Mouse (Mus musculus) lung, embryonic 14.5 days (tissue): ENCODE results near the gene Ptpn1. TPM values are rescaled to one million over a fixed set of nuclear protein-coding genes. Genes with fewer than 3 reads are reported as not detected.

Experiments
- ATAC-seq: fragments of 200-750 bp; cut with Nextera tagmentation; 2 replicates; pipeline ENCODE4 v1.8.0; 2017; ENCODE audit warnings: mild to moderate bottlenecking, moderate TSS enrichment, moderate library complexity; ENCODE audit not compliant: insufficient read depth
- DNase-seq: peaks from one replicate; pipeline ENCODE4 v3.0.0-alpha.2; 2015
- H3K27ac ChIP-seq: fragments of 300-500 bp; sonication (generic); 2 replicates; pipeline ENCODE4 v1.5.1; 2014; ENCODE audit warnings: low read depth, mild to moderate bottlenecking, moderate library complexity
- H3K27me3 ChIP-seq: fragments of 300-500 bp; sonication (generic); 2 replicates; pipeline ENCODE4 v1.6.1; 2014; ENCODE audit warnings: low read length, control low read depth; ENCODE audit not compliant: insufficient read depth
- H3K36me3 ChIP-seq: fragments of 300-500 bp; sonication (generic); 2 replicates; pipeline ENCODE4 v1.6.1; 2014; ENCODE audit warnings: control low read depth; ENCODE audit not compliant: insufficient read depth
- H3K4me1 ChIP-seq: fragments of 300-500 bp; sonication (generic); 2 replicates; pipeline ENCODE4 v1.6.1; 2014; ENCODE audit warnings: antibody characterized with exemption, control low read depth; ENCODE audit not compliant: insufficient read depth
- H3K4me2 ChIP-seq: fragments of 300-500 bp; sonication (generic); 2 replicates; pipeline ENCODE4 v1.6.1; 2014; ENCODE audit warnings: mild to moderate bottlenecking
- H3K4me3 ChIP-seq: fragments of 300-500 bp; sonication (generic); 2 replicates; pipeline ENCODE4 v1.5.1; 2014; ENCODE audit warnings: low read depth, low read length
- H3K9ac ChIP-seq: fragments of 300-500 bp; sonication (generic); 2 replicates; pipeline ENCODE4 v1.6.1; 2014
- H3K9me3 ChIP-seq: fragments of 300-500 bp; sonication (generic); 2 replicates; pipeline ENCODE4 v1.6.1; 2016; ENCODE audit warnings: low read depth, low read length, control low read depth
- CTCF ChIP-seq: IDR thresholded peaks from 2 replicates; pipeline ENCODE4 v1.5.1; 2016; ENCODE audit warnings: antibody characterized with exemption, low read depth
- WGBS: fragments of 180-500 bp; shearing (Covaris S2); extraction: QIAGEN DNeasy Blood & Tissue Kit; methylation state at CpG from one replicate; pipeline ENCODE4 v1.1.7; 2014; 5-methylcytosine and 5-hydroxymethylcytosine counted together
- polyA plus RNA-seq: library from polyadenylated mRNA; unstranded; fragments of >200 nt; fragmentation: Nextera tagmentation; extraction: Ambion mirVana; gene quantifications from 2 replicates; pipeline ENCODE4 v1.2.1, GENCODE M21; 2014

Ptpn1 gene
- polyA plus RNA-seq, 1 experiment from 2014 or later = 59.3 TPM

DNA sequence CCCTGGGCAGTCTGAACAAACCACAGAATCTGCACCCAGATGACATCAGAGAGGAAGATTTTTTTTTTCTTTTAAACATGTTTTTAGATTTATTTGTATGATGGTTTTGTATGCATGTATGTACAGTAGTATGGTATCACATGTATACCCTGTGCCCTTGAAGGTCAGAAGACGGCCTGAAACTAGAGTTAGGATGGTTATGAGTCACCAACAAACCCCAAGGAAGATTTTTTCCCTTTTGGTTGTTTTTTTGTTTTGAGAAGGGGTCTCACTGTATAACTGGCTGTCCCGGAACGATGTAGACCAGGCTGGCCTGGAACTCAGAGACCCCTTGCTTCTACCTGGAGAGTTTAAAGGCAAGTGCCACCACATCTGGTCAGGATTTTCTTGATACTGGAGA, 882 bp upstream of the Ptpn1 start:
- Histone ChIP-seq H3K4me2 (peak overlapping the region; percentile 90), H3K27me3 (no peaks in the 10 kb centered on the region), H3K4me1 (peaks cover 6% of the 10 kb centered on the region; the same call in 1 of the 2 replicates), H3K9ac (peak overlapping the region; percentile 90; the same call in 1 of the 2 replicates), H3K27ac (peak overlapping the region; percentile 76; the same call in 1 of the 2 replicates), H3K4me3 (peak overlapping the region; percentile 92), H3K36me3 (0 out of 2 replicates have a peak, but pooled peaks cover 4% of the 10 kb centered on the region), H3K9me3 (no peaks in the 10 kb centered on the region)
- WGBS = 88% methylated on average over 3 of the region's 3 CpGs
- ATAC-seq = no peak
- TF ChIP-seq CTCF = no peak
- no peak for DNase-seq

DNA sequence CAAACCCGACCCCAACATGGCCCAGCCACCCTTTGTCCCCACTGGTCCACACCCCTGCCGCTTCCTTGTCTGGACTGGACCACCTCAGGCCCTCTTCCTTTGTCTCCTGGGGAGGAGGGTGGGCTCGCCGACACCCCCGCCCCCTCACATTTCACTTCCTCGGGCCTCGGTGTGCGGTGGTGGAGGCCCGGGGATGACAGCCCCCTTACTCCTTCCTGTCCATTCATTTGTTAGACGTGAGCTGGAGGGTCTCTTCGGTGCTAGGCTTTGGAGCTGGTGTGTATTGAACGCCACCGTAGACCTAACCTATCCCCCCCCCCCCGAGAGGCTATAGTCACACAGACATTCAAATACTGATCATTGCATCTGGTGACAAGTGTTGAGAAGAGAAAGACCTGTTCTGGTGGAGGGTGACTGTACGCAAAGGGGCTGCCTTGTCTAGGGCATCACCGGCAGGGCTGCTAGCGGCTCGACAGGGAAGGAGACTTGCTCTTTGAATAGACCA, 922 bp downstream of the Ptpn1 start:
- H3K9me3 ChIP-seq = no peaks in the 10 kb centered on the region
- no peak overlapping the region for H3K27ac ChIP-seq
- H3K4me1 ChIP-seq = peaks cover 5% of the 10 kb centered on the region; the same call in 1 of the 2 replicates
- H3K9ac ChIP-seq = peak overlapping the region; percentile 90
- H3K4me3 ChIP-seq = peak overlapping the region; percentile 92
- ATAC-seq (peak; percentile 47), DNase-seq (no peak)
- WGBS = 0% methylated on average over 18 of the region's 18 CpGs
- no peak for TF ChIP-seq CTCF
- H3K36me3 ChIP-seq = 0 out of 2 replicates have a peak, but pooled peaks cover 4% of the 10 kb centered on the region
- H3K27me3 ChIP-seq = no peaks in the 10 kb centered on the region
- H3K4me2 ChIP-seq = peak overlapping the region; percentile 90

DNA sequence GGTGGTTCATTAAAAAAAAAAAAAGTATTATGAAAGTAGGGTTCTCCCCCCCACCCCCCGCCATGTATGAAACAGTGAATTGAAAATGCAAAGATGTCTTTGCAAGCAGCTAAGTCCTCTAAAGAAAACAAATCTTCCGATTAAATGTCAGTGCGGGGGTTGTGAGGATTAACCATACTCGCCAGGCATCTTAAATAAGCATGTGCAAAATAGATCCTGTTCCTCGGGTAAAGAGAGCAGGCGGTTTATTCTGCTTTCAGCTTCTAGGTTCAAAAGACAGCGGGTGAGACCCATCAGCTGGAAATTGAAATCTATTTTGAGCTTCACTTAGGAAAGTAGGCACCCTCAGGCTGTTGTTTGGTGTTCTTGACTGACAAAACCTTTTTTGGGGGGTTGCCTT, 1.5 kb downstream of the Ptpn1 start:
- Histone ChIP-seq H3K36me3 (0 out of 2 replicates have a peak, but pooled peaks cover 4% of the 10 kb centered on the region), H3K4me3 (peak overlapping the region; percentile 92), H3K4me2 (peak overlapping the region; percentile 90), H3K4me1 (0 out of 2 replicates have a peak, but pooled peaks cover 4% of the 10 kb centered on the region), H3K9me3 (no peaks in the 10 kb centered on the region), H3K27ac (no peak overlapping the region), H3K9ac (peak overlapping the region; percentile 90; the same call in 1 of the 2 replicates), H3K27me3 (no peaks in the 10 kb centered on the region)
- no peak for DNase-seq
- no peak for TF ChIP-seq CTCF
- no peak for ATAC-seq
- 35% methylated on average over 7 of the region's 7 CpGs for whole genome bisulfite sequencing

DNA sequence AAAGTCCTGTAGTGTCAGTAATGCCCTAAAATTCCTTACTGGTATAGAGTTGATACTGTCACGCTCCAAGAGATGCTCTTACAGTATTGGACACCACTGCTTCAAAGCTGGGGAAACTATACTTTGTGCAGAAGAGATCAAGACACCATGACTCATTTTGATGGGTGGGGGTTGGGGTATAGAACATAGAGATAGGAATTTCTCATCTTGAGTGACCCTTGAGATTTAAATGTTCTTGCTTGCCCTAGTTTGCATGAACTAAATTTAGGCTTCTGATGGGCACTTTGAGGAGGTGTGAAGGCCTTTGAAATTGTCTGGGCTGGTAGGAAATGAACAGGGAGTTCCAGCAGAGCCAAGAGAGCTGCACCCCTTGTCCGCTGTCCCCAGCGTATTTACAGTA, 4.1 kb downstream of the Ptpn1 start:
- Histone ChIP-seq H3K36me3 (0 out of 2 replicates have a peak, but pooled peaks cover 4% of the 10 kb centered on the region), H3K9ac (no peak overlapping the region), H3K4me1 (0 out of 2 replicates have a peak, but pooled peaks cover 4% of the 10 kb centered on the region), H3K9me3 (no peaks in the 10 kb centered on the region), H3K27ac (no peak overlapping the region), H3K4me3 (no peak overlapping the region), H3K4me2 (no peak overlapping the region), H3K27me3 (no peaks in the 10 kb centered on the region)
- no peak for ATAC-seq
- no peak for DNase-seq
- TF ChIP-seq CTCF = no peak
- WGBS = 84% methylated on average over 3 of the region's 3 CpGs

DNA sequence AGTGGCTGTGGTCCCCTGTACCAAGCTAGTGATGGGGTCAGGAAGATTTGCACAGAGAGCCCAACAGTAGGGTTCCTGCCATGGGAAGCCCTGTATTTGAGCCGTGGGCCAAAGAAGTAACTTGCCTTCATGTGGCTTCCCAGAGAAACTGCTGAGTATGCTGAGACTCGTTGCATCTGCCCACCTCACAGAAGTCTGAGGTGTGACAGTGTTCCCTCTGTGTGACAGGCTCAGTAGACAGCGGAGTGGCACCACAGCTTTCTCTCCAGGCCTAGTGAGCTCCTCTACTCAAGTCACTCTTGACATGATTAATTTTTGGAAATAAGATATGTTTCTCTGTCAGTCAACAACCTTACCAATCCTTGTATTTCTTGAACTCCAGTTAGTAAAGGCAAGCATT, 6.9 kb downstream of the Ptpn1 start:
- H3K4me2 ChIP-seq = no peak overlapping the region
- no peak for ATAC-seq
- DNase-seq = no peak
- H3K4me3 ChIP-seq = no peak overlapping the region
- TF ChIP-seq CTCF = no peak
- 0 out of 2 replicates have a peak, but pooled peaks cover 4% of the 10 kb centered on the region for H3K36me3 ChIP-seq
- H3K4me1 ChIP-seq = peaks cover 23% of the 10 kb centered on the region
- H3K9ac ChIP-seq = no peak overlapping the region
- WGBS = 64% methylated on average over 3 of the region's 3 CpGs
- H3K27ac ChIP-seq = no peak overlapping the region
- no peaks in the 10 kb centered on the region for H3K27me3 ChIP-seq
- no peaks in the 10 kb centered on the region for H3K9me3 ChIP-seq

DNA sequence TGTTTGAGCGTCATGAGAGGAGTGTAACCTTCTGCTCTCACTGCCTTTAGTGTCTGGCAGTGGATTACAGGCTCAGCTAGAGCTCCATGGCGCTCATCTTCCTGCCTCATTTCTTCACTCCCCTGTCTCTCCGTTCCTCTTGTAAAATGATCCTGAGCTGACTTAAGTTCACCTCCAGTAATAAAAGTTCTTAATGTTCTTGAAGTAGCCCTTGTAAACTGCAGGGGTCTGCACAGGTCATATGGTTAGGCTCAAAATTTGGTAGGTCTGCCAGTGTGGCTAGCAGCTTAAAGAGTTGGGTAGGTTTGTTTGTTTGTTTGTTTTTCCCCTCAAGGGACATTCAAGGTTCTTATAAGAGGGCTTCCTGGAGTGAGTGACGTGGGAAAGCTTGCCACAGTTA, 7.3 kb downstream of the Ptpn1 start:
- no peak overlapping the region for H3K27ac ChIP-seq
- no peaks in the 10 kb centered on the region for H3K27me3 ChIP-seq
- WGBS = 54% methylated on average over 4 of the region's 4 CpGs
- H3K4me3 ChIP-seq = no peak overlapping the region
- H3K9ac ChIP-seq = no peak overlapping the region
- H3K36me3 ChIP-seq = 0 out of 2 replicates have a peak, but pooled peaks cover 4% of the 10 kb centered on the region
- no peak overlapping the region for H3K4me2 ChIP-seq
- TF ChIP-seq CTCF = no peak
- DNase-seq (no peak), ATAC-seq (no peak)
- no peaks in the 10 kb centered on the region for H3K9me3 ChIP-seq
- peaks cover 23% of the 10 kb centered on the region for H3K4me1 ChIP-seq

DNA sequence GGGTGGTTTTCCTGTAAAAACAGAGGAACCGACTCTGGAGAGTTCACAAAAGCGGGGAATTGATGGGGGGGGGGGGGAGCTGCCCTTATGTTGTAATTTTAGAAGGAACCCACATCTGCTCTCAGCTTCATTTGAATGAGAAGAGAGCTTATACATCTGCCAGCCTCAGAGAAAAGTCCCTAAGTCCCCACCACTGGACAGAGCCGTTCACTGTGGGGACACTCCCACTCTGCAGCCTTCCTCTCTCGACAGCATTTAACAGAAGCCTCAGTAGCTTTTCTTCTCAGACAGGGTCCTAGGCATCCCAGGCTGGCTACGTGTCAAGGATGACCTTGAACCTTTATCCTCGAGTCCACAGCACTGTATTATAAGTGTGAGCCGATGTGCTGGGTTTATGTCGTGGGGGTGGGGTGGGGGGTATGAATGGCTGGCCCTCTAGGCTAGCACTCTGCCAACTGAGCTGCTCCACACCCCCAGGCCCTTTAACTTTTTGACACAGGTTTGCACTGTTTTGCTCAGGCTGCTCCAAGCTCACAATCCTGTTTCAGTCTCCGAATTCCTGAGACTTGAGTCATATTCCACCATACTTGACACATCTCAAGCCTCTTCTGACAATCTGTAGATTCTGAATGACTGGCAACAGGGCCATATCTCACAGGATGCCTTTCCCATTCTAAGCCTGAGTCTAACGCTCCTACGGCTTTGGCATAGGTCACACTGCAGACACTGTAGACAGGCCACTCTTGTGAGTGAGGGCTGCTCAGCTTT, 8.0 kb downstream of the Ptpn1 start:
- H3K9ac ChIP-seq = no peak overlapping the region
- 0 out of 2 replicates have a peak, but pooled peaks cover 4% of the 10 kb centered on the region for H3K36me3 ChIP-seq
- no peaks in the 10 kb centered on the region for H3K27me3 ChIP-seq
- H3K27ac ChIP-seq = peak overlapping the region; percentile 36; the same call in 1 of the 2 replicates
- H3K4me2 ChIP-seq = no peak overlapping the region
- peak; percentile 28 for DNase-seq
- peaks cover 23% of the 10 kb centered on the region for H3K4me1 ChIP-seq
- 41% methylated on average over 11 of the region's 11 CpGs for WGBS
- H3K9me3 ChIP-seq = no peaks in the 10 kb centered on the region
- no peak for ATAC-seq
- TF ChIP-seq CTCF = no peak
- H3K4me3 ChIP-seq = no peak overlapping the region
